Mouse (Mus musculus) large intestine, adult 2 months (tissue): ENCODE results near the gene Zfp683. TPM values are rescaled to one million over a fixed set of nuclear protein-coding genes. Genes with fewer than 3 reads are reported as not detected.

ENCODE experiments used
- DNase-seq: peaks from one replicate; pipeline ENCODE4 v3.0.0-alpha.2; 2012; ENCODE audit warnings: low read depth, low spot score
- WGBS: fragments of 180-500 bp; shearing (Covaris S2); methylation state at CpG from one replicate; pipeline ENCODE4 v1.1.7; 2018; 5-methylcytosine and 5-hydroxymethylcytosine counted together
- polyA plus RNA-seq: library from polyadenylated mRNA; depleted of rRNA; stranded (reverse); fragments of >200 nt; gene quantifications from 2 replicates; pipeline ENCODE4 v1.2.3, GENCODE M21; 2012

Zfp683 gene
- polyA plus RNA-seq, 1 experiment, result 0.24 TPM

- WGBS, result 90% methylated on average over 4 of the region's 4 CpGs
- DNase-seq, result no peak
Observed at GRCm38 (mm10) chr4:134084999-134085398, 31.4 kb downstream of the Zfp683 start.

- no peak for DNase-seq
- 22% methylated on average over 7 of the region's 7 CpGs for WGBS
Observed at GRCm38 (mm10) chr4:134087412-134087811, 33.8 kb downstream of the Zfp683 start.

DNA sequence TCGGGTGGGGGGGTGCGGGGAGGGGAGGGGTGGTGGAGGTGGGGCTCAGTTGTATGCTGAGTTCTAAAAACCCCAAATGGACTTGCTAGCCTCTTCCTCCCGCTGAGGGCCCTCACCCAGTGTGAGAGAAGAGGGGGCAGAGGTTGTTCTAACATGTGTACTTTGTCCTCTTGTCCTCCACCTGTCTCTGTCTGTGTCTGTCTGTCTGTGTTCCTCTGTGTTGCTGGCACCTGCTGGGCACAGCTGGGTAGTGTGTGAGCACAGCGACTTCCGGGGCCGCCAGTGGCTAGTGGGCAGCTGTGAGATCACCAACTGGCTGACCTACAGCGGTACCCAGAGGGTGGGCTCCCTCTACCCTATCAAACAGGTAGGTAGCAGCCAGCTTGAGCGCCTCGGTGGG lies 35.4 kb downstream of the Zfp683 start:
- WGBS, result 79% methylated on average over 9 of the region's 9 CpGs
- DNase-seq, result no peak

DNA sequence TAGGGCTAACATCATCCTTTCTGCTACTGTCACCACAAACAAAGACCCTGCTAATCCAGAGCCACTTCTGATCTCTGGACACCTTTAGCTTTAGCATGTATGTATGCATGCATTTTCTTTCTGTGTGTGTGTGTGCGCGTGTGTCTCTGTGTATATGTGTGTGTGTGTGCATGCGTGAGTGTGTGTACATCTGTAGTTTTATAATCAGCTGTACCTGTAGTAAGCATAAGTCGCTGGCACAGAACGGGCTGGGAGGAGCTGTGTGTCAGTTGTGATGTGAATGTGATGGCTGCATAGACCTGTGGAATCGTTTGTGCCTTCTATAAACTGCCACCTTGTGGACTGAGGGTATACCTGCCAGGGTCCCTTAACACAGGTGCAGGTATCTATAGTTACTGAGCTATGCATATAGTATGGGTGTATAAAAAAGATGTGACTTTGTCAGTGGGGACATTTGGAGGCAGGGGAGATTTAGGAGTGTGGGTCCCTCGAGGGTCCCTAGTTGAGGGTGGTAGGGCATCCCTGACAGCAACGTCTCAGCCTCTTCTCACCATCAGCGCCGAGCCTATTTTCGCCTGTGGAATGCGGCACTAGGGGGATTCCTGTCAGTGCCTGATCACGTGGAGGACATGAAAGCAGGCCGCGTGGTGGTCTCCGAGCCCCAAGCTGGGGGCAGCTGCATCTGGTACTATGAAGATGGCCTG lies 37.0 kb downstream of the Zfp683 start:
- no peak for DNase-seq
- WGBS, result 82% methylated on average over 16 of the region's 16 CpGs

- 87% methylated on average over 6 of the region's 6 CpGs for WGBS
Observed at GRCm38 (mm10) chr4:134091225-134091529, 37.5 kb downstream of the Zfp683 start.

GRCm38 (mm10) chr4:134092382-134093288 lies 39.0 kb downstream of the Zfp683 start:
- no peak for DNase-seq
- 62% methylated on average over 6 of the region's 6 CpGs for WGBS

More at GRCm38 (mm10) chr4:134091225-134091529, 37.5 kb downstream of the Zfp683 start:
- no peak for DNase-seq

DNA sequence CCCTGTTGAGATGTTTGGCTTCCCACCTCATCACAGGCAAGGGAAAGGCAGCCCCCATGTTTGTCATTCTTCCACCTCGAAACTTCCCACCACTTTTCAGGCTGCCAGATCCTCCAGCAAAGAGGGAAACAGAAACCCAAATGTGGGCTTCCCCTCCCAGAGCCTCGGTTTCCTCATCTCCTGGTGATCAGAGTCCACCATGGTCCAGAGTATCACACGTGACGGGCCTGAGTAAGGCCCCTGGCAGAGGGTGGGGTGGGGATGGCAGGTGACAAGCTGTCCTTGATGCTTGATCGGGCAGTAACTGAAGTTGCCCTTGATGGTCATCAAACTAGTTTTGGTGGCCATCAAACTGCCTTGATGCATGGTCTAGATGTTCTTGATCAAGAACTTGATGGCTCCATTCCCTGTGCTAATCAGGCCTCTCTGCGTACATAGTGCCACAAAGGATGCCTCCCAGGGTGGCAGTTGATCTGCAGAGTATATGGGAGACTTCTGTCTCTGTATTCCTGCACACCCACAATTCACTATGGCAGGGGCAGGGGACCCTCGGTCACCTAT lies 40.4 kb downstream of the Zfp683 start:
- DNase-seq, result no peak
- 78% methylated on average over 7 of the region's 7 CpGs for WGBS

GRCm38 (mm10) chr4:134094923-134095547 lies 41.4 kb downstream of the Zfp683 start, which contains the start of gene Cd52:
Gene Cd52 (minus strand): TSS chr4:134095082.
- no peak for DNase-seq
- WGBS, result 65% methylated on average over 3 of the region's 3 CpGs

- no peak for DNase-seq
- WGBS, result 82% methylated on average over 3 of the region's 3 CpGs
Observed at GRCm38 (mm10) chr4:134096120-134096519, 42.5 kb downstream of the Zfp683 start.

DNA sequence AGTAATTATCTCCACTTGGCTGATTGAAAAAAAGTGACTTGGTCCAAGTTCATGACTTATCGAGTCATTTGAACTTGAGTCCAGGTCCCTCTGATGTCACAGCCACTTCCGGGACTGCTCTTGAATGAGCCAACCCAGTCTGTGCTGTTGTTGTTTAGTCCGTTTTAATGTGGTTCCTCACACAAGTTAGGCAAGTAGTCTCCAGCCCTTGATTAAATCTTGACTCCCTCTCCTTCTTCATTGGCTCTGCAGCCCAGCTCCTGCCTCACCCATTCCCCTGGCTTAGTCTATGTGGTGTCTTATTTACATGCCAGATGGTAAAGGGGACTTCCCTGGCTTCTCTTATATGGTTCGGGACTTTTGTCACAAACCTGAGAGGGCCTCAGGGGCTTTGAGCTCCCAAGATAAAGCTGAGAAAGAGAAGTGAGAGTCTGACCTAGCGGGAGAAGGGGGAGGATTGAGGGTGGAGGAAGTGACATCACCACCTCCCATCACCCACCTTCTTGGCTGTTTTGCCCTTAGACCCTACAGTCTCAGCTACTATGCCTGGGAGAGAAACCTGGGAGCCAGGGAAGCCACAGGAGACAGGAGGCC lies 43.5 kb downstream of the Zfp683 start:
- no peak for DNase-seq
- WGBS, result 63% methylated on average over 5 of the region's 5 CpGs

DNA sequence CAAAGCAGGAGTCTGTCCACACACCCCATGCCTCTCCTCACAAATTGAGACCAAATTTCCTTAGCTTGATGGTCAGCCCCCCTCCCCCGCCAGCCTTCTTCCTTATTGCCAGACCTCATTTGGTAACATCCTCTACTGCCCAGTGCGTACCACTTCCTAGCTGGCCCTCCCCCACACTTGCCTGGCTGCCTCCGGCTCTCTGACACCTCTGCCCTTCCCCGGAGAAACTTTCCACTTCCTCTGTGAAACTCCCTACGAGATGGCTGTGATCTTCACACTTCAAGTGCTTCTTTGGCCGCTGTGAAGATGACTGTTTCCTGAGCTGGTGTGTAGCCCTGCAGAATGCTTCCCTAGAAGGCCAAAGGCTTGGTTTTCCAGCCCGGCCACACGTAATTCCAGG lies 45.0 kb downstream of the Zfp683 start:
- 45% methylated on average over 8 of the region's 8 CpGs for WGBS
- no peak for DNase-seq

DNA sequence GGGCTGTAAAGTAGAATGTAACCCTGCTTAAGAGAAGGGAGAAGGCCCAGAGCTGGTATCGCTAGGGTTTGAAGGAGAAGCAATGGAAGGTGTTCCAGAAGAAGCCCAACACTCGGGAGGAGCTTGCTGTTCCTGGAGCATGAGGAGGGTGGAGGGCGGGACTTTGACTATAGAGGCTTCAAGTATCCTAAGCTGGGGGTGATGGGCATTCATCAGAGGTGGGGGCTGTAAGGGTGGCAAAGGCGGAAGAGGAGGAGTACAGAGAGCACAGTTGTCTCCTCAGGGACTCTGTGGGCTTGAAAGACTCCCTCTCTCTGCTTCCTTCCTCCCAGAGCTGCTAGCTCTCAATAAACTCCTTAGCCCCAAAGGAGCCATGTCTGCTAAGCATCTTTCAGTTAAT lies 46.6 kb downstream of the Zfp683 start:
- DNase-seq, result no peak
- WGBS, result 78% methylated on average over 4 of the region's 4 CpGs

- peak; percentile 70 for DNase-seq
- 18% methylated on average over 34 of the region's 34 CpGs for WGBS
Observed at GRCm38 (mm10) chr4:134101979-134102741, 48.5 kb downstream of the Zfp683 start, which contains the start of gene Ubxn11. Gene Ubxn11 (plus strand): TSS chr4:134102570.

- WGBS, result 5% methylated on average over 21 of the region's 21 CpGs
- no peak for DNase-seq
Observed at GRCm38 (mm10) chr4:134102742-134103119, 49.1 kb downstream of the Zfp683 start.

- WGBS, result 75% methylated on average over 7 of the region's 7 CpGs
- DNase-seq, result no peak
Observed at GRCm38 (mm10) chr4:134106105-134106504, 52.5 kb downstream of the Zfp683 start.

GRCm38 (mm10) chr4:134107730-134108129 lies 54.1 kb downstream of the Zfp683 start:
- WGBS, result 79% methylated on average over 7 of the region's 7 CpGs
- no peak for DNase-seq

GRCm38 (mm10) chr4:134108196-134108595 lies 54.6 kb downstream of the Zfp683 start:
- 65% methylated on average over 5 of the region's 5 CpGs for WGBS
- no peak for DNase-seq
